Mouse (Mus musculus): ENCODE measurements around the gene Rhog.

Gene Rhog

DNA sequence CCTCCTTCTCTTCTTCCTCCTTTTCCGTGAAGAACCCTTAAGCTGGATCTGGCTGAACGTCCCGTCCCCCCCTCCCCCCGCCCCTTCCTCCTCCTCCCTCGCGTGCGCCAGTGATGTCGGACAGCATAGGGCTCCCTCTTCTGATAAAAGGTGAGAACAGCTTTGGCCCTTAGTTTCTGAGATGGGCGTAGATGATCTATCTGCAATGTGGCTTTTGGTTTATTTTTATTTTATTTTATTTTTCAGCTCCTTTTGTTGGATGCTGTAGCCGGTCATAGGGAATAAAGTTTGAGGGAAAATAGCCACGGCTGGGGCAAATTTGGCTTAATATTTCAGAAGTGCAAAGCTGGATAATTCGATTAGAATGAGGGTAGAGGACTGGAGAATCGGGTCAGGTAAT lies 33.5 kb downstream of the Rhog start:
- DNase-seq (ENCODE audit: low read depth, low spot score): peak; percentile 86

DNA sequence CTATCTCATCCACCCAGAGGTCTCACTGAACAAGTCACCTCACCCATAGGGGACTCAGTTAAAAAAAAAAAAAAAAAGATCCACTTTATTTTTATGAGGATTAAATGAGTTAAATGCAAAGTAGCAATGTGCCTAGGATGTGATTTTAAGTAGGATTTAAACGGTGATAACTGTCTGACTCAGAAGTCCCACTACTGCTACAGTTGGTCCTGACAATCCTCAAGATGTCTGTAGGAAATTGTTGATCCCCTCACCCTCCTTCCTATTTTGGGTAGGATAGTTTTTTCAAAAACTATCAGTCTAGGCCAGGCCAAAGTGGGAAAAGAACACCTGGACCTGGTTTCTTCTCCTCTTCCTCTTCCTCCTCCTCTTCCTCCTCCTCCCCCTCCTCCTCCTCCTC lies 34.0 kb downstream of the Rhog start:
- no peak for DNase-seq (ENCODE audit: low read depth, low spot score)

- peak; percentile 32 for DNase-seq (ENCODE audit: low read depth, low spot score)
Observed at GRCm38 (mm10) chr7:102211071-102211470, 44.8 kb downstream of the Rhog start.

DNA sequence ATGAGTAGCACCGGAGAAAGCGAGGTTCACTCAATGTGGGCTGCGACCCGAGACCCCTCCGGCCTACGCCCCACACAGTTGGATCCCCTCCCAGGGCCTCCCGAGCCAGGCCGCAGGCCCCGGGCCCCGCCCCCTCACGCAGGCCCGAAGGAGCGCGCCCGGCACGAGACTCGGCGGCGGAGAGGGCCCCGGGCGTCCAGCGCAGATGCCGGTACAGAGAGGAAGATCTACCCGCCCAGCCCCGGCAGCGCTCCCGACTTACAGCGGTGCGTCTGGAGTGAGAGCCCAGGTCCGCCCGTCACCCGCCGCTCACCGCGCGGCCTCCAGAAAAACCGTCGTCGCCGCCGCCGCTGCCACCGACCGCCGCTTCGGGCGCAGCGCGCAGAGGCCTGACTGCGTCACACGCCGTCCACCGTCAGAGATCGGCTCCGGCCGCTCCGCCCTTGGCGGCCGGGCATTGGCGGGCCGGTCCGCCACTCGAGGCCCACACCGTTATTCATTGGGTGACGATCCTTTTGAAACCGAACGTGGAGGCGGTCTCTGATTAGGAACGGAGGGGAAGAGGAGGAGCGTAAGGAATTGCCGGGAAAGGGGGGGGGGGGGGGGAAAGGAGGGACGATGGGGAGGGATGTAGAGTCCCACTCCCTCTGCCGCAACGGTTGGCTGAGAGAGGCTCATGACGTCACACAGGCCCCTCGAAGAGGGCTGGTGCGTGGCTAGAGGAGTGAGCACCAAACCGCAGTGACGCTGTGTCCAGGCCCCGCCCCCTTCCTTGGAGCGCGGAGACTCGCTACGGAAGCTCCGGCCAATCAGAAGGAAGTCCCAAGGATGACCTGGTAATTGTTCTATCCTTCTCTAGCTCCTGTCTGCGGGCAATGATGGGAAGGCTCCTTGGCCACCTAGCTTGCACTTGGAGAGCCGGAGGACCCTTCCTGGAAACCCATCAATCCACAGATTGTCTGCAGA lies 45.8 kb downstream of the Rhog start, which contains the start of the genes Nup98 and Pgap2:
Gene Nup98 (minus strand): TSS at position 421 of the 966 bp plus-strand sequence.
Gene Pgap2 (plus strand): TSS at position 453 of the 966 bp plus-strand sequence.
- peak; percentile 100 for DNase-seq (ENCODE audit: low read depth, low spot score)

DNA sequence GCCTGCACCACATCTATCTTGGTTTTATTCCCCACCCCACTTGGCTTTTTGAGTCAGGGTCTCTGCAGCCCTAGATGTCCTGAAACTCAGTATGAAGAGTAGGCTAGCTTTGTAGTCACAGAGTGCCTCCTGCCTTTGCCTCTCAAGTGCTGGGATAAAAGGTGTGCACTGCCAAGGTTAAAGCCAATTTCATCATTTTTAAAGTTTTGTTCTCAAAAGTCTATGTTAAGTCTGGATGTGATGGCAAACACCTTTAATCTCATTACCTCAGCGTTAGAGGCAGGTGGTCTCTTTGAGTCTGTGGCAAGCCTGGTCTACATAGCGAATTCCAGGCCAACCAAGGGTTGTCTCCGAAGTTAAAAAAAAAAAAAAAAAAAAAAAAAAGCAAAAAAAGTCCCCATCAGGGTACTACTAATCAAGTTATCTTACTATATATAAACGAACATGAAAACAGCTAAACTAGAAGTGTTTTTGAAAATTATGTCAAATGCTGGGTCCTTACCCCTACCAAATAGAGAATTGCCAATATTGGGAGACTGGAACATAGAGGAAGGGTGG lies 47.0 kb downstream of the Rhog start:
- no peak for DNase-seq (ENCODE audit: low read depth, low spot score)

GRCm38 (mm10) chr7:102205646-102206045 lies 50.2 kb downstream of the Rhog start:
- peak; percentile 21 for DNase-seq (ENCODE audit: low read depth, low spot score)

GRCm38 (mm10) chr7:102204296-102204857 lies 51.5 kb downstream of the Rhog start:
- no peak for DNase-seq (ENCODE audit: low read depth, low spot score)

- peak; percentile 91 for DNase-seq (ENCODE audit: low read depth, low spot score)
Observed at GRCm38 (mm10) chr7:102200996-102201785, 54.7 kb downstream of the Rhog start.

DNA sequence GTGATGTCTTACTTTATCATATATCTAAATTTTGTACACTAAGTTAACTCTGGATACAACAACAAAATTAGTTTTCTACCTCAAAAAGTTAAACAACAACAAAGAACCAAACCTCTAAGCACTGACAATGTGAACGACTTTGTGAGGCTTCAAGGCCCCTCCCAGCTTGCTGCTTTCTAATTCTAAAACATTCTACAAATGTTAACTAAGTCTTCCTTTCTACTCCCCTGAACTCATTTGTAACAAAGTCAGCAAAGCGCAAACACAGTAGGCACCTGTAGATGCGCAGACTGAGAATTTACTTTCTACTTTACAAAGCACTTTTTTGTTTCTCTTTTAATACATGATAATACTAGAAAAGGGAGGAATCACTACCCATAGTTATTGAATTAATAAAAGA lies 55.3 kb downstream of the Rhog start:
- peak; percentile 84 for DNase-seq (ENCODE audit: low read depth, low spot score)

GRCm38 (mm10) chr7:102192356-102192755 lies 63.5 kb downstream of the Rhog start:
- no peak for DNase-seq (ENCODE audit: low read depth, low spot score)

Data from R1 (cell line).